Mouse (Mus musculus) heart, embryonic 16.5 days (tissue): ENCODE results near the gene Thoc6. TPM values are rescaled to one million over a fixed set of nuclear protein-coding genes. Genes with fewer than 3 reads are reported as not detected.
A peak's percentile ranks its signal among the peaks of the same experiment; 100 is the strongest.

Experiments used
- ATAC-seq: fragments of 200-750 bp; cut with Nextera tagmentation; replicated peaks from 2 replicates; pipeline ENCODE4 v1.8.0; 2017; ENCODE audit warnings: moderate number of reproducible peaks; ENCODE audit not compliant: insufficient read depth, low FRiP score; ENCODE audit errors: extremely low read depth
- H3K27ac ChIP-seq: fragments of 300-500 bp; sonication (generic); 2 replicates; pipeline ENCODE4 v1.5.1; 2014; ENCODE audit warnings: mild to moderate bottlenecking, low read length, control low read depth, moderate library complexity
- H3K27me3 ChIP-seq: fragments of 300-500 bp; sonication (generic); 2 replicates; pipeline ENCODE4 v1.6.1; 2014; ENCODE audit warnings: low read length, mixed read lengths; ENCODE audit not compliant: control insufficient read depth, insufficient read depth
- H3K36me3 ChIP-seq: fragments of 300-500 bp; sonication (generic); 2 replicates; pipeline ENCODE4 v1.6.1; 2014; ENCODE audit not compliant: control insufficient read depth, insufficient read depth
- H3K4me1 ChIP-seq: fragments of 300-500 bp; sonication (generic); 2 replicates; pipeline ENCODE4 v1.6.1; 2014; ENCODE audit warnings: low read length, mixed read lengths; ENCODE audit not compliant: control insufficient read depth, insufficient read depth
- H3K4me2 ChIP-seq: fragments of 300-500 bp; sonication (generic); 2 replicates; pipeline ENCODE4 v1.6.1; 2014; ENCODE audit warnings: low read depth, mild to moderate bottlenecking, control low read depth, low read length
- H3K4me3 ChIP-seq: fragments of 300-500 bp; sonication (generic); 2 replicates; pipeline ENCODE4 v1.5.1; 2014; ENCODE audit warnings: mild to moderate bottlenecking, control low read depth, low read length
- H3K9ac ChIP-seq: fragments of 300-500 bp; sonication (generic); 2 replicates; pipeline ENCODE4 v1.6.1; 2014; ENCODE audit warnings: low read length, control low read depth
- H3K9me3 ChIP-seq: fragments of 300-500 bp; sonication (generic); replicated peaks from 2 replicates; pipeline ENCODE4 v1.6.1; 2016; ENCODE audit warnings: low read length; ENCODE audit not compliant: control insufficient read depth
- WGBS: fragments of 180-500 bp; shearing (Covaris S2); extraction: QIAGEN DNeasy Blood & Tissue Kit; methylation state at CpG from one replicate; pipeline ENCODE4 v1.1.7; 2014; 5-methylcytosine and 5-hydroxymethylcytosine counted together
- polyA plus RNA-seq: library from polyadenylated mRNA; unstranded; fragments of >200 nt; fragmentation: Nextera tagmentation; extraction: Ambion mirVana; gene quantifications from 2 replicates; pipeline ENCODE4 v1.2.1, GENCODE M21; 2015

The Thoc6 gene
- polyA plus RNA-seq, 1 experiment from 2014 or later, result 38.7 TPM

GRCm38 (mm10) chr17:23660117-23660875 lies 13.4 kb downstream of the Thoc6 start, which contains the start of gene Bicdl2:
Gene Bicdl2 (plus strand): TSS chr17:23660506.
- no peaks in the 10 kb centered on the region for H3K9me3 ChIP-seq
- peak within 1 kb of the TSS; percentile 38; the same call in 1 of the 2 replicates for H3K9ac ChIP-seq
- peaks cover 32% of the 10 kb centered on the region for H3K27me3 ChIP-seq
- no peaks in the 10 kb centered on the region for H3K36me3 ChIP-seq
- 5% methylated on average over 27 of the region's 27 CpGs for whole genome bisulfite sequencing
- H3K27ac ChIP-seq, result no peak within 1 kb of the TSS
- H3K4me1 ChIP-seq, result peaks cover 2% of the 10 kb centered on the region; the same call in 1 of the 2 replicates
- peak within 1 kb of the TSS; percentile 19 for H3K4me3 ChIP-seq
- H3K4me2 ChIP-seq, result peak within 1 kb of the TSS; percentile 48
- no peak for ATAC-seq

GRCm38 (mm10) chr17:23658450-23658849 lies 15.2 kb downstream of the Thoc6 start:
- Histone ChIP-seq H3K9ac (no peak overlapping the region), H3K4me1 (peaks cover 2% of the 10 kb centered on the region; the same call in 1 of the 2 replicates), H3K4me3 (no peak overlapping the region), H3K4me2 (no peak overlapping the region), H3K27ac (no peak overlapping the region), H3K27me3 (peaks cover 32% of the 10 kb centered on the region), H3K36me3 (no peaks in the 10 kb centered on the region), H3K9me3 (no peaks in the 10 kb centered on the region)
- ATAC-seq, result no peak
- WGBS, result 56% methylated on average over 3 of the region's 3 CpGs

DNA sequence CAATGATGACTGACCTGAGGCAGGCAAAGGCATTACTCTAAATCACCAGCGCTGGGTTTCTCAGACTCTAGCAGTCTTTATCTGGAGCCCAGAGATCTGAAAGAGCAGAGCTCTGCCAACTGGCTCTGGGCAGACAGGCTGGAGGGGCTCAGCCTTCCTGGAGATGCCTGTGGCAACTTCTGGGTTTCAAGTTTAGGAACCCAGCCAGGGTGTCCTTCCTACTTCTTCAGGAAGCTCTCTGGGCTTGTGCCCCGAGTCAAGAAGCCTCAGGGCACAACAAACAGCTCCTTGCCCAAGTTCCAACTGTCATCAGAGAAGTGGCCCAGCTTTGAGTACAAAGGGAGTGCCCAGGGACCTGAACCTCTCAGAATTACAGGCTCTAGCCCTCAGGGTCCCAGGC lies 19.3 kb downstream of the Thoc6 start:
- ATAC-seq, result no peak
- WGBS, result 52% methylated on average over 2 of the region's 2 CpGs
- H3K4me2 ChIP-seq, result no peak overlapping the region
- peaks cover 3% of the 10 kb centered on the region for H3K27me3 ChIP-seq
- no peaks in the 10 kb centered on the region for H3K4me1 ChIP-seq
- H3K27ac ChIP-seq, result no peak overlapping the region
- no peaks in the 10 kb centered on the region for H3K9me3 ChIP-seq
- no peaks in the 10 kb centered on the region for H3K36me3 ChIP-seq
- H3K4me3 ChIP-seq, result no peak overlapping the region
- no peak overlapping the region for H3K9ac ChIP-seq

DNA sequence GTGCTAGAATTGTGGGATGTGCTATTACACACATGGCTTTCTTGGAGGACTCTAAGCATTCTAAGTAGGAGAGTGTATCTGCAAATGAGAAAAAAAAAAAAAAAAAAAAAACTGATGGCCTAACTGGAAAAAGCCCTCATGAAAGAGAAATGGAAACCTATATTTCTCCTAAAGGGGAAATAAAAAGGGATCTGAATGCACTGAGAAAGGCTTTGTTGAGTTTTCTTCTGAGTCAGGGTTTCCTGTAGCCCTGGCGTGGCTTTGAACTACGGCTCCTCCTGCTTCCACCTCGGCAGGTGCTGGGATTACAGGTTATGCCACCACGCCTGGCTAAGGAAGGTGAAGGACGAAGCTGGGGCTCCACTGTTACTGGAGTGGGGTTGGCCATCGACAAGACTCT lies 19.7 kb downstream of the Thoc6 start:
- no peaks in the 10 kb centered on the region for H3K36me3 ChIP-seq
- ATAC-seq, result no peak
- no peak overlapping the region for H3K9ac ChIP-seq
- 0 out of 2 replicates have a peak, but pooled peaks cover 2% of the 10 kb centered on the region for H3K27me3 ChIP-seq
- no peaks in the 10 kb centered on the region for H3K4me1 ChIP-seq
- 45% methylated on average over 6 of the region's 6 CpGs for WGBS
- H3K9me3 ChIP-seq, result no peaks in the 10 kb centered on the region
- no peak overlapping the region for H3K4me3 ChIP-seq
- no peak overlapping the region for H3K27ac ChIP-seq
- H3K4me2 ChIP-seq, result no peak overlapping the region

DNA sequence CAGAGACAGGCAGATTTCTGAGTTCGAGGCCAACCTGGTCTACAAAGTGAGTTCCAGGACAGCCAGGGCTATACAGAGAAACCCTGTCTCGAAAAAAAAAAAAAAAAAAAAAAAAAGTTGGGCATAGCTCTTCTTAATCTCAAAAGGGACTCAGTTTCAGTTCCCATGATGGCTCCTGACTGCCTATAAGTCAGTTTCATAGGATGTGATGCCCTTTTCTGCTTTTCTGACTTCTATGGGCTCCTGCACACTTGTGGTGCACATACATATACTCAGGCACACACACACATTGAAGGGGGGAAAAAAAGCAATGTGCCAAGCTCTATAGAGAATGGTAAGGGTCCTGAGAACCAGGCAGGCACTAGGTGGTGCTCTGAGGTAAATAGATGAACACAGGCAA lies 20.4 kb downstream of the Thoc6 start:
- no peak for ATAC-seq
- no peaks in the 10 kb centered on the region for H3K9me3 ChIP-seq
- H3K36me3 ChIP-seq, result no peaks in the 10 kb centered on the region
- 67% methylated on average over 1 of the region's 2 CpGs for WGBS
- no peaks in the 10 kb centered on the region for H3K4me1 ChIP-seq
- H3K9ac ChIP-seq, result no peak overlapping the region
- no peak overlapping the region for H3K4me3 ChIP-seq
- H3K27me3 ChIP-seq, result 0 out of 2 replicates have a peak, but pooled peaks cover 2% of the 10 kb centered on the region
- no peak overlapping the region for H3K4me2 ChIP-seq
- no peak overlapping the region for H3K27ac ChIP-seq

- Histone ChIP-seq H3K4me3 (no peak overlapping the region), H3K4me2 (no peak overlapping the region), H3K36me3 (no peaks in the 10 kb centered on the region), H3K9me3 (no peaks in the 10 kb centered on the region), H3K27ac (no peak overlapping the region), H3K9ac (no peak overlapping the region), H3K4me1 (no peaks in the 10 kb centered on the region), H3K27me3 (no peaks in the 10 kb centered on the region)
- ATAC-seq, result no peak
- WGBS, result 67% methylated on average over 6 of the region's 6 CpGs
Observed at GRCm38 (mm10) chr17:23651363-23651762, 22.3 kb downstream of the Thoc6 start.

DNA sequence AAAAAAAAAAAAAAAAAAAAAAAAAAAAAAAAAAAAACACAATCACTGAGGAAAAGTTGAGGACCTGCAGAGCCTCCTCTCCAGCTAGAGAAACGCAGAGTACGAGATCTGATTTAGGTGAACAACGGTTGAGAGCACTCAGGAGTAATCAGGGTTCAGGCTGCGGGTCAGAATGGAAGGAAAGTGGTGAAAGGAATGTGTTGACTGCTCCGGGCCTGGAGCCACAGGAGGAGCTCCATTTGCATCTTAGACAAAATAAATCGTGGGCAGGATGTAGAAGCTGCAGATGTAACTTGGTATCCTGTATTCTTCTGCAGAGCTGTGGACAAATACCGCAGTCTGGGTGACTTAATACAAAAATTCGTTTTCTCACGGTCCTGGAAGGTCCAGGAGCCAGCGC lies 27.8 kb downstream of the Thoc6 start:
- no peak overlapping the region for H3K4me3 ChIP-seq
- no peak overlapping the region for H3K9ac ChIP-seq
- 24% methylated on average over 10 of the region's 10 CpGs for WGBS
- H3K27me3 ChIP-seq, result peaks cover 13% of the 10 kb centered on the region
- H3K9me3 ChIP-seq, result peaks cover 5% of the 10 kb centered on the region; the same call in 1 of the 2 replicates
- no peak for ATAC-seq
- no peak overlapping the region for H3K4me2 ChIP-seq
- peaks cover 5% of the 10 kb centered on the region for H3K4me1 ChIP-seq
- H3K27ac ChIP-seq, result no peak overlapping the region
- H3K36me3 ChIP-seq, result no peaks in the 10 kb centered on the region

- peak within 1 kb of the TSS; percentile 82 for H3K4me2 ChIP-seq
- H3K4me1 ChIP-seq, result peaks cover 5% of the 10 kb centered on the region
- H3K36me3 ChIP-seq, result no peaks in the 10 kb centered on the region
- H3K9ac ChIP-seq, result peak within 1 kb of the TSS; percentile 68
- H3K27me3 ChIP-seq, result peaks cover 13% of the 10 kb centered on the region
- ATAC-seq, result 0 out of 2 replicates have a peak, but pooled peaks have one; percentile 10
- H3K27ac ChIP-seq, result no peak within 1 kb of the TSS
- peak within 1 kb of the TSS; percentile 60 for H3K4me3 ChIP-seq
- 2% methylated on average over 58 of the region's 58 CpGs for WGBS
- H3K9me3 ChIP-seq, result peaks cover 5% of the 10 kb centered on the region; the same call in 1 of the 2 replicates
Observed at GRCm38 (mm10) chr17:23644613-23645495, 28.8 kb downstream of the Thoc6 start, which contains the start of gene Mmp25. Gene Mmp25 (minus strand): TSS chr17:23645277.
